Mouse (Mus musculus) intestine, embryonic 14.5 days (tissue): ENCODE measurements around the gene Alkbh4. TPM values are rescaled to one million over a fixed set of nuclear protein-coding genes. Genes with fewer than 3 reads are reported as not detected.

ENCODE experiments used
- ATAC-seq: fragments of 200-750 bp; cut with Nextera tagmentation; replicated peaks from 2 replicates; pipeline ENCODE4 v1.8.0; 2017; ENCODE audit warnings: low read depth, moderate number of reproducible peaks, moderate TSS enrichment, moderate library complexity; ENCODE audit not compliant: low FRiP score, low TSS enrichment
- DNase-seq: peaks from one replicate; pipeline ENCODE4 v3.0.0-alpha.2; 2018; ENCODE audit warnings: low spot score
- H3K27ac ChIP-seq: fragments of 300-500 bp; sonication (generic); 2 replicates; pipeline ENCODE4 v1.5.1; 2014; ENCODE audit warnings: low read depth, mild to moderate bottlenecking, control low read depth
- H3K27me3 ChIP-seq: fragments of 300-500 bp; sonication (generic); replicated peaks from 2 replicates; pipeline ENCODE4 v1.6.1; 2014; ENCODE audit warnings: low read length, control low read depth; ENCODE audit not compliant: control insufficient read depth, insufficient read depth
- H3K36me3 ChIP-seq: fragments of 300-500 bp; sonication (generic); 2 replicates; pipeline ENCODE4 v1.6.1; 2014; ENCODE audit warnings: low read length, control low read depth; ENCODE audit not compliant: control insufficient read depth, insufficient read depth
- H3K4me1 ChIP-seq: fragments of 300-500 bp; sonication (generic); replicated peaks from 2 replicates; pipeline ENCODE4 v1.6.1; 2014; ENCODE audit warnings: low read length, control low read depth, mixed read lengths; ENCODE audit not compliant: control insufficient read depth, insufficient read depth
- H3K4me2 ChIP-seq: fragments of 300-500 bp; sonication (generic); 2 replicates; pipeline ENCODE4 v1.6.1; 2014; ENCODE audit warnings: low read length
- H3K4me3 ChIP-seq: fragments of 300-500 bp; sonication (generic); 2 replicates; pipeline ENCODE4 v1.5.1; 2014; ENCODE audit warnings: low read depth, low read length, control low read depth, mixed read lengths
- H3K9ac ChIP-seq: fragments of 300-500 bp; sonication (generic); 2 replicates; pipeline ENCODE4 v1.6.1; 2014; ENCODE audit warnings: mild to moderate bottlenecking, low read length
- H3K9me3 ChIP-seq: fragments of 300-500 bp; sonication (generic); 2 replicates; pipeline ENCODE4 v1.6.1; 2016; ENCODE audit warnings: low read length, control low read depth; ENCODE audit not compliant: control insufficient read depth
- WGBS: fragments of 180-500 bp; shearing (Covaris S2); extraction: QIAGEN DNeasy Blood & Tissue Kit; methylation state at CpG from one replicate; pipeline ENCODE4 v1.1.7; 2014; 5-methylcytosine and 5-hydroxymethylcytosine counted together
- polyA plus RNA-seq: library from polyadenylated mRNA; unstranded; fragments of >200 nt; fragmentation: Nextera tagmentation; extraction: Ambion mirVana; gene quantifications from 2 replicates; pipeline ENCODE4 v1.2.1, GENCODE M21; 2014

The Alkbh4 gene
- 13.4 and 16.4 TPM in 2 replicates for polyA plus RNA-seq

GRCm38 (mm10) chr5:136135571-136136291, at the start of gene Alkbh4, which contains the start of gene Lrwd1:
Gene Alkbh4 (plus strand): TSS chr5:136136146.
Gene Lrwd1 (minus strand): TSS chr5:136136074.
- DNase-seq (peak; percentile 95), ATAC-seq (peak; percentile 86)
- Histone ChIP-seq H3K4me3 (peak within 1 kb of the TSS; percentile 93), H3K36me3 (peaks cover 44% of the 10 kb centered on the region), H3K27ac (peak within 1 kb of the TSS; percentile 44; the same call in 1 of the 2 replicates), H3K9ac (peak within 1 kb of the TSS; percentile 78), H3K4me1 (peaks cover 14% of the 10 kb centered on the region; the same call in 1 of the 2 replicates), H3K4me2 (peak within 1 kb of the TSS; percentile 69), H3K27me3 (no peaks in the 10 kb centered on the region), H3K9me3 (no peaks in the 10 kb centered on the region)
- WGBS: under 1% methylated on average over 59 of the region's 60 CpGs

GRCm38 (mm10) chr5:136086290-136086689, 49.7 kb upstream of the Alkbh4 start:
- H3K9ac ChIP-seq: no peak overlapping the region

GRCm38 (mm10) chr5:136088821-136089575, 46.9 kb upstream of the Alkbh4 start:
- H3K4me2 ChIP-seq: no peak overlapping the region
- H3K27ac ChIP-seq: no peak overlapping the region
- no peak overlapping the region for H3K9ac ChIP-seq
- H3K4me1 ChIP-seq: 0 out of 2 replicates have a peak, but pooled peaks cover 3% of the 10 kb centered on the region
- peaks cover 8% of the 10 kb centered on the region; the same call in 1 of the 2 replicates for H3K36me3 ChIP-seq
- H3K4me3 ChIP-seq: no peak overlapping the region
- ATAC-seq: no peak
- 24% methylated on average over 14 of the region's 14 CpGs for WGBS
- no peak for DNase-seq
- H3K27me3 ChIP-seq: no peaks in the 10 kb centered on the region
- no peaks in the 10 kb centered on the region for H3K9me3 ChIP-seq

More at GRCm38 (mm10) chr5:136086290-136086689, 49.7 kb upstream of the Alkbh4 start:
- 86% methylated on average over 8 of the region's 8 CpGs for WGBS
- Histone ChIP-seq H3K27me3 (no peaks in the 10 kb centered on the region), H3K9me3 (no peaks in the 10 kb centered on the region), H3K4me1 (0 out of 2 replicates have a peak, but pooled peaks cover 3% of the 10 kb centered on the region), H3K4me3 (no peak overlapping the region), H3K4me2 (no peak overlapping the region), H3K36me3 (peaks cover 8% of the 10 kb centered on the region; the same call in 1 of the 2 replicates), H3K27ac (no peak overlapping the region)
- DNase-seq: no peak
- ATAC-seq: no peak

GRCm38 (mm10) chr5:136091927-136092326, 44.0 kb upstream of the Alkbh4 start:
- Histone ChIP-seq H3K4me2 (no peak overlapping the region), H3K36me3 (peaks cover 8% of the 10 kb centered on the region; the same call in 1 of the 2 replicates), H3K9me3 (no peaks in the 10 kb centered on the region), H3K27ac (no peak overlapping the region), H3K27me3 (no peaks in the 10 kb centered on the region), H3K9ac (no peak overlapping the region), H3K4me1 (no peaks in the 10 kb centered on the region), H3K4me3 (no peak overlapping the region)
- ATAC-seq (no peak), DNase-seq (no peak)
- WGBS: 72% methylated on average over 5 of the region's 5 CpGs

GRCm38 (mm10) chr5:136094249-136095010, 41.5 kb upstream of the Alkbh4 start:
- Histone ChIP-seq H3K9ac (no peak overlapping the region), H3K4me3 (no peak overlapping the region), H3K4me1 (no peaks in the 10 kb centered on the region), H3K27me3 (no peaks in the 10 kb centered on the region), H3K9me3 (no peaks in the 10 kb centered on the region), H3K4me2 (no peak overlapping the region), H3K36me3 (peaks cover 8% of the 10 kb centered on the region; the same call in 1 of the 2 replicates), H3K27ac (no peak overlapping the region)
- DNase-seq (no peak), ATAC-seq (no peak)
- 69% methylated on average over 8 of the region's 8 CpGs for WGBS

GRCm38 (mm10) chr5:136095089-136095488, 40.9 kb upstream of the Alkbh4 start:
- no peak overlapping the region for H3K9ac ChIP-seq
- H3K4me1 ChIP-seq: no peaks in the 10 kb centered on the region
- H3K4me2 ChIP-seq: no peak overlapping the region
- ATAC-seq: no peak
- no peaks in the 10 kb centered on the region for H3K9me3 ChIP-seq
- H3K27ac ChIP-seq: no peak overlapping the region
- DNase-seq: no peak
- no peaks in the 10 kb centered on the region for H3K27me3 ChIP-seq
- 73% methylated on average over 7 of the region's 7 CpGs for WGBS
- peaks cover 8% of the 10 kb centered on the region; the same call in 1 of the 2 replicates for H3K36me3 ChIP-seq
- no peak overlapping the region for H3K4me3 ChIP-seq

- no peaks in the 10 kb centered on the region for H3K27me3 ChIP-seq
- no peak overlapping the region for H3K9ac ChIP-seq
- WGBS: 87% methylated on average over 10 of the region's 10 CpGs
- H3K36me3 ChIP-seq: no peaks in the 10 kb centered on the region
- ATAC-seq (no peak), DNase-seq (no peak)
- no peak overlapping the region for H3K27ac ChIP-seq
- peaks cover 6% of the 10 kb centered on the region for H3K4me1 ChIP-seq
- no peak overlapping the region for H3K4me2 ChIP-seq
- H3K4me3 ChIP-seq: no peak overlapping the region
- H3K9me3 ChIP-seq: no peaks in the 10 kb centered on the region
Measured at GRCm38 (mm10) chr5:136098536-136098935, 37.4 kb upstream of the Alkbh4 start.
